Mouse (Mus musculus) cerebellum, postnatal 14 days (tissue): ENCODE results near the gene E2f6.

ENCODE experiments used
- DNase-seq, 2 experiments: peaks; one replicate each; pipeline ENCODE4 v3.0.0; 2021; ENCODE audit warnings: mixed read lengths in 2 of 2

The E2f6 gene

DNA sequence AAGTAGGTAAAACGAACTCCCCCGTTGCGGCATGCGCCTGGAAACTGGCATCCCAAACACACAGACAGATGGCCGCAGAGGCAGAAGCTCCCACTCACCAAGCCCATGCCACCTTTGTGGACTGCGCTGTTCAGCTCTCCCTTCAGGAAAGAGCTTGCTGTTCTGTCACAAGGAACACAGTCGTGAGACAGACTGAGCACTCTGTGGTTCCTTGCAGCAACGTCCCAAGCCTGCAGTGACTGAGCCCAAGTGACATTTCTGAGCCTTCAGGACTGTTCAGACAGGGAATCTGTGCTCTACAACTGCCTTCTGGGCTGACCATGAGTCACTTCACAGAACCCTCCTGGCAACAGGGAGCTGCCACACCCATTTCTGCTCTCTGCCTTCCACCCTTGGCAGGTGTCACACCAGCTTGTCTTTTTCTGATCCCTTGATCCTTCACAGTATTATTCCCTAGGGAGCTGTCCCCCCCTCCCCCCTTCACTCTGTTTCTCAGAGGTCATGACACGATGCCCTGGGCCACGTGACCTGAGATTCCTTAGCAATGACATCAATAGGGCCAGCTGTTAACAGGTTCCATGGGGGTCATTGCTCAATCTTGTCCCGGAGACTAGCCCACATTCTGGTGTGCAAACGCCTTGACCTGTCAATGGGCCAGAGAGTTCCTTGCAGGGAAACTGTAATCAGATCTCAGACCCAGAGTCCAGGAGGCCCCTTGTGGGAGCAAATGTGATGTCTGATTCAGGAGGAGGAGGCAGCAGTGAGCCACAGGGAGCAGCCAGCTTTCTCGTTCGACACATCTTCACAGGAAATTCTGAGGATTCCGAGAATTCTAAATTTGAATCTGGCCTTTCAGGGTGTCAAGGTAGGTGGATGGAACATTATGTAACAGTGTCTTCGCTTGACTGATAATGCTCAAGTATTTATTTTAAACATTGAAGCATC is 39.9 kb downstream of the E2f6 start:
- peak; percentile 74 to 80 for DNase-seq

DNA sequence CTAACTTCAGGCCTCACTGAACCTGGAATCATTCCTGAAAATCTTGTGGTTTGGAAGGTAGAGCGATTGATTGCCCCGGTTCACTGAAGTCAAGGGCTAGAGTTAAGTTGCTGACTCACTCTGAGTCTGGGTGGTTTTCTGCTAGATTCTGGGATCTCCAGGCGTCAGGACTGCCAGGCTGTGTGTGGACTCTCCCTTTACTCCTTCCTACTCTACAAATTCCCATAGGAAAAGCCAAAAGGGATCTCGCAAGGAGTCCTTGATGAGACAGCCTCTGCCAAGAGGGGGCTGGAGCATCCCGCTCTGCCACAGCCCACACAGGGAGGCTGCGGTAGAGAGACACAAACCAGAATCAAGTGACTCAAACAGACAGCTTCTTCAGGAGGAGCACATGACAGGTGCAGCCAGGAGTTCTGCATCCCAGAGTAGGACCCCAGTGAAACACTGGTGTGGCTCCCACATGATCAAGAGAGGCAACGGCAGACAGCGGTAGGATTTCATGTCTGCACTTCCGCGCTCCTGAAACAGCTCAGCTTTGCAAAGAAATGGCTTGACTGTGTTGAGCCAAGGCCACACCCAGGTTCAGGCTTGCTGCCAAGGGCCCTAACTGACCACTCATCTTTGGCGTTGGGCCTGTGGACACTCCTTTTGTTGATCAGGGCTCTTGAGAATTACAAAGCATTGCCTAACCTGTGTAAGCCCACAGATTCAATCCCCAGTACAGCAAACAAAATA is 42.8 kb downstream of the E2f6 start:
- peak; percentile 63 to 71 for DNase-seq

- DNase-seq = peak; percentile 80 to 85
Measured at GRCm38 (mm10) chr12:16855632-16856305, 45.0 kb downstream of the E2f6 start.

GRCm38 (mm10) chr12:16856306-16856679 is 45.5 kb downstream of the E2f6 start:
- DNase-seq = no peak

GRCm38 (mm10) chr12:16858081-16858480 is 47.3 kb downstream of the E2f6 start:
- DNase-seq = no peak

DNA sequence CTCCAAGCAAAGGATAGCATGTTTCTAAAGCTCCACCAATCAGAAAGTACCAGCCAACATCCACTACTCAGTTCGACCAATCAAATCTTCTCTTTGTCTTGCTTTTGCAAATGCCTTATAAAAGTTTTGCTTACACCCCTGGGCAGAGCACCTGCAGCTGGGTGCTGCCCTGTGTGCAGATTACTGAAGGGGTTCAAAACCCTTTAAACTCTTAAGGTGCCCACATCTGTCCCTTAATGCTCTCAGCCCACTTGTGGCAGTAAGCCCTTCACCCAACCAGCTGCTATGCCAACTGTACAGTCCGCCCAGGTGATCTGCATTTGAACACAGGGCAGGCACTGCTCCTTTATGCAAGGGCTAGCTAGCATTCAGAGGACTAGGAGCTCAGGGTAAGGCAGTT is 49.0 kb downstream of the E2f6 start:
- no peak for DNase-seq

DNA sequence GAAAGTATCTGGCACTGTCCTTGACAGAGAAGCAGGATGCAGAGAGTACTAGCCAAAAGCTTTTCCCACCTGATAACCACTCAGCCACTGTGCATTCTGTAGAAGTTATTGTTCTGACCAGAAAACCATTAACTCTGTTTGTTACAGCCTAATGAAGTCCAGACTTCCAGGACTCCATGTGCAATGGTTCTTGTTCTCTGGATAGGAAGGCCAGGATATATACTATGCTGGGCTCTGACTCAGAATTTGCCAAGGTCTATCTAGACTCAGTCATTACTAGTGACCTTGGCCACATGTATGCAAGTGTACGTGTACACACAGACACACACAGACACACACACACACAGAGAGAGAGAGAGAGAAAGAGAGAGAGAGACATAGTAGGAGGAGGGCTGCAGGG is 49.8 kb downstream of the E2f6 start:
- no peak for DNase-seq

DNA sequence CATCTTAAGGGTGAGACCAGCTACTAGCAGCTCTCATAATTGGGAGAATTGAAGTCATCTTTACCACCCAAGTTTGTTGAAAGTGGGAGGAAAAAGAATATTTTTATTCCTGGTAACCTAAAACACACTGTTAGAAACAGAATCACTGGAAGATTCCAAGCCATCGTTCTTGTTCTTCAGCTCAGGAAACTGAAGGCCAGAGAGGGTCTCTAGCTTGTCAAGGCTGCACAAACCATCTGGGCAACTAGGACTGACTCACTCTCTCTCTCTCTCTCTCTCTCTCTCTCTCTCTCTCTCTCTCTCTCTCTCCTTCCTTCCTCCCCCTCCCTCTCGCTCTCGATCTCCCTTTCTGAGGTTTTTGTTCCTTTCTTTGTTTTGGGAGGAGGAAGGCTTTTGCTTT is 50.2 kb downstream of the E2f6 start:
- no peak for DNase-seq

DNA sequence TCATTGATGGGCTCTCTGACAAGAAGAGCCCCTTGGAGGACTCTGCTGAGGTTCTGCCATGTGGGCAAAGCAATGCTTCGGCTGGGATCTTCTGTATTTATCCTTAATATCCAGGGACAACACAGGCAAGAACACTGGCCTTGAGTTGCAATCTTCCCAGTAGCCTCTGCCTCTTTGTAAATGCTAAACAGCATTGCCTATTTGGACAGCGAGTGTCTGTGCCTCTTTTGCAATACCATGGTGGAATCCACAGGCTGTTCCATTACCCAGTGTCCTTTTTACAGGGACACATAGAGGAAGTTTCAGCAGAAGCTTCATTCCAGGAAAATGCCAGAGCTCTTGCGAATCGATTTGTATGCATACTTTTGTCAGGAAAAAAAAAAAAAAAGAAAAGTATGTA is 53.7 kb downstream of the E2f6 start:
- DNase-seq = no peak

DNA sequence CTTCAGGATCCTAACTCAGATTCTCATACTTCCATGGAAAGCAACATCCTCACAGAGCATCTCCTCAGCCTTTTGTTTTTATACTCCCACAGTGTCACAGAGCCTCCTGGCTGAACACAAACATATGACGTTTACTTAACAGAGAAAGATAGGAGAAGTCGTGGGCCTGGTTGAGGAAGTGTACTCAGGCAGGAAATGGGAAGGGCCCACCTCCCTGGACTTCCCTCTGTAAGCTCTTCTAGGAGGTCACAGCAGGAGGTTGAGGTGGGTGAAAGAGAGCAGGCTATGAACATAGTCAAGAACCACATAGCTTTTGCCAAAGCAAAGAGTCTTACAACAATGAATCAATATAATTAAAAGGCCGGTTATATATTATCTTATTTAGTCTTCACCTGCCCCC is 55.1 kb downstream of the E2f6 start:
- no peak for DNase-seq

GRCm38 (mm10) chr12:16866460-16866859 is 55.7 kb downstream of the E2f6 start:
- DNase-seq = no peak

DNA sequence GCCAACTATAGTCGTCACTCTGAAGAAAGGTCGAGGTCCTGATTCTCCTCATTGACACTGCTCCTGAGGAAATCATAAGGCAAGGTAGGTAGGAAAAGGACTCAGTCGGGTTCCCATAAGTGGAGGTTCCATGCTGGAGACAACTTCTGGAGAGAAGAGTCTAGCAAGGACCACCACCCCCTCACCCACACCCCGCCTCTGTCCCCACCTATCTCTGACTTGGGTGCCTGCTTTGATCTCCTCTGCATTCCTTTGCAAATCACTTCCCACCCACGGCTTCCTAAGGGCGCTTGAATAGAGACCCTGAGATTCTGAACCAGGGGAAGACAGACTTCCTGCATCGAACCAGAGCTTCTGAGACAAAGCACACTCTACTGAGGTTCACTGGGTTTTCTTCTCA is 56.5 kb downstream of the E2f6 start:
- no peak for DNase-seq

DNA sequence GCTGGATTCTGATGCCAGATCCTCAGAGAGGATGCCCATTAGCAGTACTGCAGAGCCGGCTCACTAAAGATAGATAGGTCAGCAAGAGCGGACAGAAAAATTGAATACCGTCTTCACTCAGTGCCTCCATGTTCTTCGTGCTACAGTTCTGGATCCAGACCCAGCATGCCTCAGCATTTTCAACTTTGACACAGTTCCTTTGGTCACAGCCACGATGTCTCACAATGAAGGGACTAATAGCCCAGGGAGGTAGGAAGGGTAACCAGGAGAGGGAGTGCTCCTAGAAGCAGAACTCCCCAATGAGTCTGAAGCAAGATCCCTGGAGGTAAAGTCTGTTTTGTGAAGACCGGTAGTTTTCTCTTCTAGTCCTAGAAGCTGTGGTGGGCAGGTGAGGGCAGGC is 57.9 kb downstream of the E2f6 start:
- no peak for DNase-seq

DNA sequence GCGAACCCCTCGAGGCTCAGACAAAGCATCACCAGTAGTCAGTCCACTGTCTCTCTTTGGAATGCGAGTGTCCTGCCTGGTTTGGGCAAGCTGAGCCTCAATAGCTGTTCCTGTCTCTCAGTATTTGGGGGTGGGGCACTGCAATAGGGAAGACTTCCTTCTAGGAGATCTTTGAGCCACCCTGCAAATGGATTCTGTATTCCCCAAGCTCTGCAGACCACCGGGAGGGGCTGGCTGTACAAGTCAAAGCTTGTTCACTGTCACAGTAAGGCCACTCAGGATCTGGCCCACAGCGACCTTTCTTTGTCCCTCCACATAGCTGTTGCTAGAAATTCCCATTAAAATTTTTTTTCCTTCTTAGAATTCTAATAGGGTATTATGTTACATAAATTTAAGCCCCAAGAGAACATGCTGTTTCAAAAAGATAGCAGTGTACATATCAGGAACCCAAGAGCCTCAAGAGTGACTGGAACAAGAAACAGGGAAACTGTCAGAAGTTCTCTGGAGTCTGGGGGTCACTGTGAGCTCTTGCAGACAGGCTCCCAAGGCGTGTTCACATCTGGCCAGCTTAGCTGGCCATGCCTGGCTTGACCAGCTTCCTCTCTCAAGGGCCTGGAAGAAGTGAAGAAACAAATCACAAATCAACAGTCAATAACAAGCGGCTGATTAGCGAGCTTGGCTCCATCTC is 58.5 kb downstream of the E2f6 start:
- no peak for DNase-seq

DNA sequence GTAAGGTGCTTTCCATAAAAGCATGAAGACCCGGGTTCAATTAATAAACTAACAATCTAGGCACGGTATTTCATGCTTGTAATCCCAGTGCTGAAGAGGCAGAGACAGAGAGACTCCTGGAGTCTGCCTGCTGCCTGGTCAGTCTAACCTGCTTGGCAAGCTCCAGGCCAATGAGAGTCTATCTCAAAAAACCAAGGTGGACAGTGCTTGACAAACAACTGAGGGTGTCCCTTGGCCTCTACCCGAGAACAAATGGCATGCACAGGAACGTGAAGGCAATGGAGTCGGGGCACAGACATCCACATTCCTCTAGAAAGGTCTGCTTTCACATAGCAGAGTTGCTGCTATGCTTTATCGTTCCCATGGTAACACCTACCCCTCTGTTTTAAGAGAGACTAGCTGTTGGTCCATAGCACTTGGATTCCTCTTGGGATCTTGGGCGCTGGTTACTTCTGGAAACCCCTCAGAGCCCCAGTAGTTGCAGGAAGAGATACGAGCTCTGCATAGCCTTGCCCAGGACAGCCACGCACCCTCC is 59.2 kb downstream of the E2f6 start:
- DNase-seq = no peak

GRCm38 (mm10) chr12:16870405-16871068 is 59.8 kb downstream of the E2f6 start:
- DNase-seq = peak; percentile 74 to 80

DNA sequence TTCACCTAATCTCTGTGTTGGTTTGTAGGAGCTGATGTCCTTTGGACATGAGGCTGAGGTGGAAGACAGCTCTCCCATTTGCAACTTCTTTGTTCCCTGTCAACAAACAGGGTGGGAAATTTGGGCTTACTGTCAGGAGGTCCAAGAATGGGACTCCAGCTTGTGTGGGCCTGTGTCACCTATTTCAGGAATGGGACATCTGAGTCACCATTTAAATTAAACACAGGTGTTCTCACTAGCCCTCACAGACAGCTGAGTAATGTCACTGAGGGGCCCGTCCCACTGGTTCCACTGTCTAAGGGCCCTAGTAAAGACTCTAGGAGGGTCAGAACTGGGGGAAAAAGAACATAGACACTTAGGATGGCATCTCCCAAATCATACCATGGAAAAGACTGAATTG is 61.2 kb downstream of the E2f6 start:
- no peak for DNase-seq

DNA sequence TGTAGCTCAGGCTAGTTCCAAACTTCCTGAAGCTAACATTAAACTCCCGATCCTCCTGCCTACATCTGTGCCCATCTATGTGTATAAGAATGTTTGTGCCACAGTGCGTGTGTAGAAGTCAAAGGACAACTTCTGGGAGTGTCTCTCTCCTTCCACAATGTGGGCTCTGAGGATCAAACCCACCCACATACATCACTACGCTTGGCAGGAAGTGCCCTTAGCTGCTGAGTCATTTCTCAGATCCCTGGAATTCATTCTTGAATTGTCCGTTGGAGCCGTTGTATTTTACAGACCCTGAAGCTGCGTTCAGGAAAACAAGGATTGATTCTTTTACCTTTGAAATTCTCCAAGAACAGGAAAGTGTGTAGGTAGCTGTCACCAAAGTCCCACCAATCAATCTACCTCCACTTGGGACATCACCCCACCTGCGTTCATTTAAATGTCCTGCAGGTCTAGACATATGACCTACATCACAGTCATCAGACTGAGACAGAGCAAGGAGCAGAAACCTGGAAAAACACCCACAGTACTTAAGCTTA is 62.2 kb downstream of the E2f6 start:
- DNase-seq = no peak

GRCm38 (mm10) chr12:16873549-16873948 is 62.8 kb downstream of the E2f6 start:
- DNase-seq = peak; percentile 44 to 74

DNA sequence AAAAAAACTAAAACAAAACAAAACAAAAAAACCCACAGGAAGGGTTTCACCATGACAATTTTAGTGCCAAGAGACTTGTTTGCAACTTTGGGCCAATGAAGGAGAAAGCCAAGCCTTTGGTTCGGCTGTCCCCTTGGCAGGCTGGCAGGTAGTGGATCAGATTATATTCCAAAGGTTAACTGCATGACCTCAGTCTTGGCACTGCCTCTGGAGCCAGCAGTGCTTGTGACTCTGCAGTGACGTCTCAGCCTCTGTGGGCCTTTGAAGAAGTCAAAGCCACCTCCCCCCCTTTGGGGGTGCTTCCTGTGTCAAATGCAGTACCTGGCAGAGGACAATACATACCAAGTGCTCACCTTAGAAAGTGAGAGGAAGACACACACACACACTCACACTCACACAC is 63.3 kb downstream of the E2f6 start:
- peak; percentile 33 to 41 for DNase-seq

GRCm38 (mm10) chr12:16875269-16875668 is 64.5 kb downstream of the E2f6 start:
- DNase-seq = no peak

DNA sequence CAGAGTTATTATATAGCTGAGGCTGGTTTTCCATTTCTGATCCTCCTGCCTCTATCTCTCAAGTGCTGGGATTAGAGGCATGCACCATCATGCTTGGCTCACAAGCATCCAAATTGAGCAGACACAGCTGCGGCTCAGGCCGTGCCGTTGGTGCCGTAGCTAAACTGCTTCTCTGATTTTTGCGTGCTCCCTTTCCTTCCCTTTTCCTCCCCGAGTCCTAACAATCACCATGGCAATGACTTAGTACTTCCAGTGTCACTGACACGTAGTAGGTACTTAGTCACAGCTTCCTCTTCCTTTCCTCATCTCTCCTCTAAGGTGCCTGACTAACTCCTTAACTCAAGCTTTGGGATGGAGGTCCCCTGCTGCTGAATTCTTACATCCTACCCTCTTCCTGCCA is 64.9 kb downstream of the E2f6 start:
- DNase-seq = no peak
